Mouse (Mus musculus): ENCODE results near the gene Ctcfl. TPM values are rescaled to one million over a fixed set of nuclear protein-coding genes. Genes with fewer than 3 reads are reported as not detected.
"Not testable (repeated sequence)": the region's sequence is repeated elsewhere in the genome, so short reads cannot be mapped to it uniquely, and the experiment has no call there.

The Ctcfl gene
- polyA plus RNA-seq, 2 experiments, result 0.01 TPM; not detected in 1

DNA sequence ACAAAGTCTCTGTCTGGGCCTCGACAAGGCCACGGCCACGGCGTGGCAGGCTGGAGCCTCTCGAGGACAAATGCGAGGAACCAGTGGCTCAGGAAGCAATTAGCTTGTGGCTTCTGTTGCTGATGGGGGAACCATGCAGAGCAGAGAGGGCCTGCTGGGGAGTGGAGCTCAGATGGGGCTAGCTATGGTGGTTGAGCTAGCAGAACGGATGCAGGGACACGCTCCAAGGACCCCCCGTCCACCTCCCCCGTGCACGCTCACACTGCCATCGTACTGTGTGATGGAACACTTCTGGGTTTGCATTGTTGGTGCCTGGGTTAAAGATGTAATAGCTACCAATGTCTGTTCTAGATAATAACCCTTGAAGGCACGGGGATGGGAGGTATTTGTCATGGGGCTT, 12.9 kb upstream of the Ctcfl start:
- no peaks in the 10 kb centered on the region for H3K36me3 ChIP-seq (replicated peaks; ENCODE audit: control insufficient read depth, insufficient read depth, low read depth)
- TF ChIP-seq CTCF (IDR thresholded peaks at IDR 0.05; ENCODE audit: low read depth) (no peak), EP300 (IDR thresholded peaks at IDR 0.05; ENCODE audit: low read depth) (no peak)
- H3K27ac ChIP-seq, result no peak overlapping the region
- H3K4me1 ChIP-seq (replicated peaks; ENCODE audit: control insufficient read depth in 2 of 2, insufficient read depth in 2 of 2, low read length in 1 of 2), result no peaks in the 10 kb centered on the region
- H3K27me3 ChIP-seq (ENCODE audit: control insufficient read depth, insufficient read depth, low read length), result no peaks in the 10 kb centered on the region; the same call in 1 of the 2 replicates
- ATAC-seq (ENCODE audit: insufficient read depth) (no peak), DNase-seq (ENCODE audit: low read depth in 3 of 3, low spot score in 3 of 3) (no peak)
- no peaks in the 10 kb centered on the region for H3K9me3 ChIP-seq (ENCODE audit: control insufficient read depth, low read length)
- no peak overlapping the region for H3K9ac ChIP-seq (replicated peaks)
- H3K4me2 ChIP-seq (ENCODE audit: low read depth), result no peak overlapping the region
- no peak overlapping the region for H3K4me3 ChIP-seq (ENCODE audit: insufficient read depth in 1 of 2, low read depth in 2 of 2, low read length in 2 of 2)
- 67% methylated on average over 13 of the region's 13 CpGs for WGBS (ENCODE audit: insufficient replicate concordance)

DNA sequence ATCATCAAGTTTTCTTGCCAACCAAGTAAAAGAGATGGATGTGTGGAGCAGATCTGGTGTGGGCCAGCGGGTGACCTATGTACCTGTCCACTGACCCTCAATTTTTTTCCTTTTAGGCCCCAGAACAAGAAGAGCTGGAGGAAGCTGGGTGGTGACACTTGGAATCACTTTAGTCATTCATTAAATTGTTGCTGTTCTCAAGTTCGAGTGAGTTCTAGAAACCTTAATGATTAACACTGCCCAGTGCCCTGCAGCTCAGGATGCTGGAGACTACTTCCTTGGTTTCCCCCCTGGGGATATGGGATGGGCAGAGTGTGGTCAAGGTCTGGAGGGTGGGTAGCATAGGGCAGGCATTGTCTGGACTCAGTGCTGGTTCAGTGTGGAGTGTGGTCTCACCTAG, 9.8 kb upstream of the Ctcfl start:
- 24% methylated on average over 2 of the region's 2 CpGs for WGBS (ENCODE audit: insufficient replicate concordance)
- Histone ChIP-seq H3K9me3 (ENCODE audit: control insufficient read depth, low read length) (no peaks in the 10 kb centered on the region), H3K36me3 (replicated peaks; ENCODE audit: control insufficient read depth, insufficient read depth, low read depth) (no peaks in the 10 kb centered on the region), H3K4me3 (ENCODE audit: insufficient read depth in 1 of 2, low read depth in 2 of 2, low read length in 2 of 2) (no peak overlapping the region), H3K27me3 (ENCODE audit: control insufficient read depth, insufficient read depth, low read length) (no peaks in the 10 kb centered on the region), H3K27ac (no peak overlapping the region), H3K9ac (replicated peaks) (no peak overlapping the region), H3K4me2 (ENCODE audit: low read depth) (no peak overlapping the region), H3K4me1 (replicated peaks; ENCODE audit: control insufficient read depth in 2 of 2, insufficient read depth in 2 of 2, low read length in 1 of 2) (no peaks in the 10 kb centered on the region)
- ATAC-seq (ENCODE audit: insufficient read depth) (no peak), DNase-seq (ENCODE audit: low read depth in 3 of 3, low spot score in 3 of 3) (no peak)
- TF ChIP-seq CTCF (IDR thresholded peaks at IDR 0.05; ENCODE audit: low read depth), result no peak
- TF ChIP-seq EP300 (IDR thresholded peaks at IDR 0.05; ENCODE audit: low read depth), result no peak

DNA sequence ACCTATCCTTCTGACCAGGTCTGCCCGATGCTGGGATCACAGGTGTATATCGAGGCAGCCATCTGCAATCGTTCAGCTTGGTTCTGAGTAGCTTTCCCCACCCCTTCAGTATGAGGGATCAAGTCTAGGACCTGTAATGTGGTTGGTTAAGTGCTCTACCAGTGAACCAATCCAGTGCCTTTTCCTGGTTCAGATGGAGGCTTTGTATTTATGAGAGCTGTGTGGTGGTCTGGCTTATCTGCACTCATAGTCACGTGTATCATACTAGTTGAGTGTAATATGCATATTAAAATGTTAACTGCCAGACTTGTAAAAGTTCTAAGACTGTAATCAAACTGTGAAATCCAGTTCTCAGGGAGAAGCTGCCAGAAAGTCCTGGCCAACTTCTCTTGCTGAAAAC, 7.1 kb upstream of the Ctcfl start:
- no peak overlapping the region for H3K4me3 ChIP-seq (ENCODE audit: insufficient read depth in 1 of 2, low read depth in 2 of 2, low read length in 2 of 2)
- H3K4me1 ChIP-seq (replicated peaks; ENCODE audit: control insufficient read depth in 2 of 2, insufficient read depth in 2 of 2, low read length in 1 of 2), result no peaks in the 10 kb centered on the region
- H3K27ac ChIP-seq, result no peak overlapping the region
- ATAC-seq (ENCODE audit: insufficient read depth) (no peak), DNase-seq (ENCODE audit: low read depth in 3 of 3, low spot score in 3 of 3) (no peak)
- no peak overlapping the region for H3K4me2 ChIP-seq (ENCODE audit: low read depth)
- no peak for TF ChIP-seq CTCF (IDR thresholded peaks at IDR 0.05; ENCODE audit: low read depth)
- TF ChIP-seq EP300 (IDR thresholded peaks at IDR 0.05; ENCODE audit: low read depth), result no peak
- H3K27me3 ChIP-seq (ENCODE audit: control insufficient read depth, insufficient read depth, low read length), result no peaks in the 10 kb centered on the region
- no peaks in the 10 kb centered on the region for H3K9me3 ChIP-seq (ENCODE audit: control insufficient read depth, low read length)
- no peaks in the 10 kb centered on the region for H3K36me3 ChIP-seq (replicated peaks; ENCODE audit: control insufficient read depth, insufficient read depth, low read depth)
- WGBS (ENCODE audit: insufficient replicate concordance), result 57% methylated on average over 4 of the region's 4 CpGs
- no peak overlapping the region for H3K9ac ChIP-seq (replicated peaks)

DNA sequence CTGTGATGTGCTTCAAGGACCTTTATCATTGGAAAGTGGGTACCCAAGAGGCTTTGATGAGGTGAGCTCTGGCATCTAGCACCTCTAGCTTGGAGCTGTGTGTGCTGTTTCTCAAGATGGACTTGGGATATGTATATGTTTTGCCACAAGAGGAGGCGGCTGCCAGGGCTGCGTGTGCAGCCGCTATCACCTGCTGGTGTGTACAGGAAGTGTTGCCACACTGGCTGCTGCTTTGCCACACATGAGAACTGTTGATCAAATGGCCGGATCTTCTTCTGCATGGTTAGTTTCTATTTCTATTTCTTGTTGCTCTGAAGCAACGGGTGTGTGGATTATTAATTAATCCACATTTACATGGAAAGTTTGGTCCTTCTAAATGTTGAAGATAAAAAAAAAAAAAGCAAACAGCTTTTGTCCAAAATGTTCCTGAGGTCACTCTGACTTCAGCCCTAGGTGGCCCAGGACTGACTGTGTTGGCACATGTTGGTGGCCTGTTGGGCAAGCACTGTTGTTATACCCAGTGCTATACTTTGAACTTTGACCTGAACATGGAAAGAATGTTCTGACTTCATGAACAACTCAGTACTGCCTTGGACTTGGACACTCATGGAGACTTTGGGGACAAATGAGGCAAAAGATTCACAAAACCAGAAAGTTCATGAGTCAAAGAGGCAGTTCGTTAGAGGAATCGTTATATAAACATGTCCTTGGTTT, 4.9 kb upstream of the Ctcfl start:
- H3K27ac ChIP-seq, result no peak overlapping the region
- no peak for ATAC-seq (ENCODE audit: insufficient read depth)
- H3K27me3 ChIP-seq (ENCODE audit: control insufficient read depth, insufficient read depth, low read length), result no peaks in the 10 kb centered on the region
- no peak overlapping the region for H3K4me2 ChIP-seq (ENCODE audit: low read depth)
- no peak for DNase-seq (ENCODE audit: low read depth in 3 of 3, low spot score in 3 of 3)
- H3K36me3 ChIP-seq (replicated peaks; ENCODE audit: control insufficient read depth, insufficient read depth, low read depth), result no peaks in the 10 kb centered on the region
- no peak overlapping the region for H3K4me3 ChIP-seq (ENCODE audit: insufficient read depth in 1 of 2, low read depth in 2 of 2, low read length in 2 of 2)
- 64% methylated on average over 7 of the region's 7 CpGs for WGBS (ENCODE audit: insufficient replicate concordance)
- TF ChIP-seq CTCF (IDR thresholded peaks at IDR 0.05; ENCODE audit: low read depth) (peak; percentile 26; the same call in 1 of the 2 replicates), EP300 (IDR thresholded peaks at IDR 0.05; ENCODE audit: low read depth) (no peak)
- peaks cover 5 to 15% of the 10 kb centered on the region in 2 experiments for H3K4me1 ChIP-seq (replicated peaks; ENCODE audit: control insufficient read depth in 2 of 2, insufficient read depth in 2 of 2, low read length in 1 of 2)
- H3K9me3 ChIP-seq (ENCODE audit: control insufficient read depth, low read length), result no peaks in the 10 kb centered on the region
- no peak overlapping the region for H3K9ac ChIP-seq (replicated peaks)

DNA sequence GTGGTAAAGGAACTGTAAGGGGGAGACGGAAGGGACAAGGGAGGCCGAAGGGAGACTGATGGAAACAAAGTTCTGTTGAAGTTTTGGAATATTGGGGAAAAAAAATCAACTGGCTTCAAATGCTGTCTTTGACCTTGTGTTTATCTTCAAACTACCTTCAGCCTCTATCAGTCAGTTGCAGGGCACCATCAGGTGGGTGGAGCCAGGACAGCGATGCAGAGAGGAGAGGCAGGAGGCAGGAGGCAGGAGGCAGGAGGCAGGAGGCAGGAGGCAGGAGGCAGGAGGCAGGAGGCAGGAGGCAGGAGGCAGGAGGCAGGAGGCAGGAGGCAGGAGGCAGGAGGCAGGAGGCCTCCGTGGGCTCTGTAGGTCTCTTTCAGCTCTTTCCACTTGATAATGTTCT, 792 bp upstream of the Ctcfl start:
- peak overlapping the region; percentile 18; the same call in 1 of the 2 replicates for H3K9ac ChIP-seq (replicated peaks)
- H3K36me3 ChIP-seq (replicated peaks; ENCODE audit: control insufficient read depth, insufficient read depth, low read depth); H3K9me3 ChIP-seq (ENCODE audit: control insufficient read depth, low read length); H3K27me3 ChIP-seq (ENCODE audit: control insufficient read depth, insufficient read depth, low read length): not testable (repeated sequence)
- peak; percentile 85 for ATAC-seq (ENCODE audit: insufficient read depth)
- peak; percentile 51 to 64 (median 64) for DNase-seq (ENCODE audit: low read depth in 3 of 3, low spot score in 3 of 3)
- WGBS (ENCODE audit: insufficient replicate concordance), result 51% methylated on average over 4 of the region's 4 CpGs
- peaks cover 6 to 16% of the 10 kb centered on the region in 2 experiments for H3K4me1 ChIP-seq (replicated peaks; ENCODE audit: control insufficient read depth in 2 of 2, insufficient read depth in 2 of 2, low read length in 1 of 2)
- peak; percentile 80 for TF ChIP-seq EP300 (IDR thresholded peaks at IDR 0.05; ENCODE audit: low read depth)
- H3K4me3 ChIP-seq (ENCODE audit: insufficient read depth in 1 of 2, low read depth in 2 of 2, low read length in 2 of 2), result 0 out of 4 replicates have a peak overlapping the region, but pooled peaks of 1 of the 2 experiments have one; percentile 3
- peak overlapping the region; percentile 25 for H3K27ac ChIP-seq
- peak overlapping the region; percentile 20 for H3K4me2 ChIP-seq (ENCODE audit: low read depth)
